ENCODE assay signal across 7 mouse cellular contexts in genomic region chr13:59011530-59011903, GRCm38 (mm10).
A peak's percentile ranks its signal among the peaks of the same experiment; 100 is the strongest.
DNase-seq lines count a peak whose midpoint lies in the region; ATAC-seq lines count a peak whose summit lies in the region.

No protein-coding gene starts in this region.

- peak overlapping the region; percentile 46 for H3K4me3 ChIP-seq in forebrain, embryonic 10.5 days
- peak overlapping the region; percentile 38 for H3K4me3 ChIP-seq in heart, embryonic 12.5 days
- peak overlapping the region; percentile 31 for H3K4me3 ChIP-seq in kidney, embryonic 16.5 days (ENCODE audit: low read length)
- H3K4me3 ChIP-seq in limb, embryonic 13.5 days, result peak overlapping the region; percentile 27
- peak overlapping the region; percentile 28 for H3K4me3 ChIP-seq in midbrain, embryonic 14.5 days (replicated peaks; ENCODE audit: low read depth, low read length)
- H3K4me3 ChIP-seq in stomach, embryonic 16.5 days (replicated peaks; ENCODE audit: low read length), result peak overlapping the region; percentile 34

- H3K27ac ChIP-seq in forebrain, embryonic 10.5 days, result peak overlapping the region; percentile 80
- H3K27ac ChIP-seq in heart, embryonic 12.5 days (ENCODE audit: poor library complexity, severe bottlenecking), result no peak overlapping the region
- H3K27ac ChIP-seq in kidney, embryonic 16.5 days (ENCODE audit: low read length), result no peak overlapping the region
- H3K27ac ChIP-seq in limb, embryonic 13.5 days, result no peak overlapping the region
- H3K27ac ChIP-seq in midbrain, embryonic 14.5 days (replicated peaks; ENCODE audit: low read depth, low read length), result peak overlapping the region; percentile 94
- H3K27ac ChIP-seq in stomach, embryonic 16.5 days (ENCODE audit: low read length), result no peak overlapping the region

- H3K4me1 ChIP-seq in forebrain, embryonic 10.5 days, result peaks cover 27% of the 10 kb centered on the region
- peaks cover 14% of the 10 kb centered on the region for H3K4me1 ChIP-seq in heart, embryonic 12.5 days (replicated peaks)
- peaks cover 18% of the 10 kb centered on the region for H3K4me1 ChIP-seq in kidney, embryonic 16.5 days (ENCODE audit: insufficient read depth, low read length)
- peaks cover 27% of the 10 kb centered on the region for H3K4me1 ChIP-seq in limb, embryonic 13.5 days
- peaks cover 24% of the 10 kb centered on the region for H3K4me1 ChIP-seq in midbrain, embryonic 14.5 days (ENCODE audit: control insufficient read depth, insufficient read depth, low read length)
- peaks cover 13% of the 10 kb centered on the region; the same call in 1 of the 2 replicates for H3K4me1 ChIP-seq in stomach, embryonic 16.5 days (ENCODE audit: control insufficient read depth, insufficient read depth, low read length)

- H3K9ac ChIP-seq in heart, embryonic 12.5 days, result no peak overlapping the region
- 0 out of 2 replicates have a peak overlapping the region, but pooled peaks have one; percentile 47 for H3K9ac ChIP-seq in kidney, embryonic 16.5 days (replicated peaks; ENCODE audit: low read length)
- H3K9ac ChIP-seq in limb, embryonic 13.5 days, result no peak overlapping the region; the same call in 1 of the 2 replicates
- H3K9ac ChIP-seq in midbrain, embryonic 14.5 days (replicated peaks; ENCODE audit: low read length), result peak overlapping the region; percentile 57
- H3K9ac ChIP-seq in stomach, embryonic 16.5 days (ENCODE audit: low read length), result peak overlapping the region; percentile 50

- H3K27me3 ChIP-seq in forebrain, embryonic 10.5 days (ENCODE audit: poor library complexity, severe bottlenecking), result peaks cover 22% of the 10 kb centered on the region; the same call in 1 of the 2 replicates
- H3K27me3 ChIP-seq in heart, embryonic 12.5 days (replicated peaks), result no peaks in the 10 kb centered on the region
- no peaks in the 10 kb centered on the region for H3K27me3 ChIP-seq in kidney, embryonic 16.5 days (ENCODE audit: insufficient read depth, low read length)
- 0 out of 2 replicates have a peak, but pooled peaks cover 2% of the 10 kb centered on the region for H3K27me3 ChIP-seq in limb, embryonic 13.5 days
- H3K27me3 ChIP-seq in midbrain, embryonic 14.5 days (ENCODE audit: control insufficient read depth, insufficient read depth, low read length), result no peaks in the 10 kb centered on the region
- no peaks in the 10 kb centered on the region for H3K27me3 ChIP-seq in stomach, embryonic 16.5 days (ENCODE audit: control insufficient read depth, insufficient read depth, low read length)

- peak; percentile 9 for DNase-seq in c-Kit-positive CD71-negative TER-119-negative erythroid progenitor cells, embryonic 14.5 days (ENCODE audit: low read depth)
- DNase-seq in forebrain, embryonic 10.5 days (ENCODE audit: extremely low spot score, low spot score), result peak; percentile 76
- peak; percentile 90 for DNase-seq in midbrain, embryonic 14.5 days

- no peaks in the 10 kb centered on the region for H3K36me3 ChIP-seq in forebrain, embryonic 10.5 days (replicated peaks)
- no peaks in the 10 kb centered on the region for H3K36me3 ChIP-seq in heart, embryonic 12.5 days
- H3K36me3 ChIP-seq in kidney, embryonic 16.5 days (ENCODE audit: insufficient read depth, low read length), result no peaks in the 10 kb centered on the region
- H3K36me3 ChIP-seq in limb, embryonic 13.5 days, result no peaks in the 10 kb centered on the region
- no peaks in the 10 kb centered on the region for H3K36me3 ChIP-seq in midbrain, embryonic 14.5 days (ENCODE audit: control insufficient read depth, insufficient read depth, low read length)
- no peaks in the 10 kb centered on the region for H3K36me3 ChIP-seq in stomach, embryonic 16.5 days (ENCODE audit: control insufficient read depth, insufficient read depth, low read length)

- H3K4me2 ChIP-seq in heart, embryonic 12.5 days, result peak overlapping the region; percentile 70
- H3K4me2 ChIP-seq in kidney, embryonic 16.5 days (replicated peaks; ENCODE audit: low read depth, low read length), result peak overlapping the region; percentile 65
- peak overlapping the region; percentile 63 for H3K4me2 ChIP-seq in limb, embryonic 13.5 days (replicated peaks)
- peak overlapping the region; percentile 66 for H3K4me2 ChIP-seq in midbrain, embryonic 14.5 days (ENCODE audit: low read length)
- H3K4me2 ChIP-seq in stomach, embryonic 16.5 days (ENCODE audit: low read depth, low read length), result peak overlapping the region; percentile 59

- ATAC-seq in heart, embryonic 12.5 days (ENCODE audit: insufficient number of reproducible peaks, low FRiP score), result peak; percentile 73
- ATAC-seq in kidney, embryonic 16.5 days (ENCODE audit: low FRiP score, low TSS enrichment), result peak; percentile 91
- ATAC-seq in limb, embryonic 13.5 days (ENCODE audit: low FRiP score, low read depth), result peak; percentile 93
- peak; percentile 95 for ATAC-seq in midbrain, embryonic 14.5 days (ENCODE audit: low FRiP score, low TSS enrichment)
- ATAC-seq in stomach, embryonic 16.5 days (ENCODE audit: insufficient read depth, low FRiP score), result peak; percentile 87

- 1% methylated on average over 15 of the region's 15 CpGs for WGBS in forebrain, embryonic 10.5 days
- WGBS in heart, embryonic 12.5 days, result 5% methylated on average over 15 of the region's 15 CpGs
- 2% methylated on average over 15 of the region's 15 CpGs for WGBS in kidney, embryonic 16.5 days
- WGBS in limb, embryonic 13.5 days, result 1% methylated on average over 15 of the region's 15 CpGs
- under 1% methylated on average over 15 of the region's 15 CpGs for WGBS in midbrain, embryonic 14.5 days
- 3% methylated on average over 15 of the region's 15 CpGs for WGBS in stomach, embryonic 16.5 days

- no peaks in the 10 kb centered on the region for H3K9me3 ChIP-seq in forebrain, embryonic 10.5 days
- no peaks in the 10 kb centered on the region for H3K9me3 ChIP-seq in heart, embryonic 12.5 days (replicated peaks)
- H3K9me3 ChIP-seq in kidney, embryonic 16.5 days (ENCODE audit: low read length), result no peaks in the 10 kb centered on the region
- no peaks in the 10 kb centered on the region for H3K9me3 ChIP-seq in limb, embryonic 13.5 days
- H3K9me3 ChIP-seq in midbrain, embryonic 14.5 days (ENCODE audit: control insufficient read depth, low read length), result no peaks in the 10 kb centered on the region
- H3K9me3 ChIP-seq in stomach, embryonic 16.5 days (replicated peaks; ENCODE audit: control insufficient read depth, low read length), result no peaks in the 10 kb centered on the region

Comparison
In these comparisons a context has a peak if more than half of its experiments do, and no peak if none do; other contexts are left out.
1. DNase-seq: peak in every context shown above with its lines; median percentile 90 in midbrain, embryonic 14.5 days; 76 in forebrain, embryonic 10.5 days; 9 in c-Kit-positive CD71-negative TER-119-negative erythroid progenitor cells, embryonic 14.5 days.
2. H3K27ac ChIP-seq: peak in forebrain, embryonic 10.5 days (single experiment) and midbrain, embryonic 14.5 days (single experiment); none in heart, embryonic 12.5 days (single experiment), kidney, embryonic 16.5 days (single experiment), limb, embryonic 13.5 days (single experiment) and stomach, embryonic 16.5 days (single experiment).
3. H3K9ac ChIP-seq: peak in kidney, embryonic 16.5 days (single experiment), midbrain, embryonic 14.5 days (single experiment) and stomach, embryonic 16.5 days (single experiment); none in heart, embryonic 12.5 days (single experiment) and limb, embryonic 13.5 days (single experiment).
4. Peak in every context shown above with its lines, with median percentiles within 50 percentile points of each other: H3K4me3 ChIP-seq, ATAC-seq and H3K4me2 ChIP-seq.